Mouse (Mus musculus) skeletal muscle tissue, adult 2 months (tissue): ENCODE data around the gene Cryl1.

Experiments
- DNase-seq: peaks from one replicate; pipeline ENCODE4 v3.0.0-alpha.2; 2012; ENCODE audit warnings: low read depth, low spot score

The Cryl1 gene

GRCm38 (mm10) chr14:57234711-57235110 lies 163.6 kb downstream of the Cryl1 start:
- DNase-seq: no peak

- DNase-seq: no peak
These were observed 167.9 kb downstream of the Cryl1 start for GRCm38 (mm10) chr14:57230264-57231015.
